Mouse (Mus musculus): Measurements from ENCODE around the gene Rnf220.

DNA sequence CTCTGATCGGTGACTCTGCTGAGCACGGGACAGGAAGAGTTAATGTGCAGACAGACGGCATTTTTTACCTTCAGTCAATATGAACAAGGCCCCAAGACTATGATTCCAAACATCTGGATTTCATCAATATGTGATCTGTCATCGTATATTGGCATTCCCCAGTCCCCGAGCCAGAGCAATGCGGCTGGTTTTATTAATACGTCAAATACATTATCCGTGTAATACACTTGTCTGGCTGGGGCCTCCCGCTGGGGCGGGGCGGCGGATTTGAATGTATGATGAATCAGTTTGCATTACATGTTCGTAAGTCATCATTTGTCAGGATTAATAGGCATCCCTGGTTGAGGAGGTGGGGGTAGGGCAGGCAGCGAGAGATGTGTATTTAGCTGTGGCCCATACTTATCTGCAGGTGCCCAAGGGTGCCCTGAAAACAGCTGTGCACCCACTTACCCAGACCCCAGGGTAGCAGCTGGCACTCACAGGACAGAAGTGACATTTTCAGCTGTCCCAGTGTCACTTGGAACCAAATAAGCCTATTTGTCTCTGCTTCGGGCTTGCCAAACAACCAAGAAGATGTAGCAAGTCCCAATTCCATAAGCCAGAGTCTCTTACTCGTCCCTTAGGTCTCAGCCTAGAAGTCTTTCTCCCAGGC is 181.9 kb downstream of the Rnf220 start:
- no peak for TF ChIP-seq POLR2A (IDR thresholded peaks at IDR 0.05; ENCODE audit: borderline replicate concordance, low read depth, low read length)
- no peak for TF ChIP-seq CTCF (IDR thresholded peaks at IDR 0.05; ENCODE audit: low read depth, low read length)
